Mouse (Mus musculus): ENCODE results near the gene Tjp2.

GRCm38 (mm10) chr19:24142621-24143061 lies 82.2 kb downstream of the Tjp2 start:
- no peak for TF ChIP-seq CTCF (IDR thresholded peaks at IDR 0.05; ENCODE audit: control insufficient read depth, insufficient read depth, low read length)
- TF ChIP-seq POLR2A (IDR thresholded peaks at IDR 0.05; ENCODE audit: borderline replicate concordance, control insufficient read depth, low read depth, low read length): no peak

All from bone marrow, adult 2 months (tissue).